Mouse (Mus musculus): ENCODE data around the gene Gnptg. TPM values are rescaled to one million over a fixed set of nuclear protein-coding genes. Genes with fewer than 3 reads are reported as not detected.

Gene Gnptg
- polyA plus RNA-seq, 1 experiment from 2014 or later, result 34.9 TPM

Small RNA genes within 50 kb of the gene (microRNA-seq; reads per million reads assigned to microRNA genes)
- not detected for gene Mir3547

Other genes starting within 250 kb of the Gnptg start
- 6.0 and 6.2 TPM in 2 replicates for gene Cramp1l, start 224.3 kb downstream of the Gnptg start, polyA plus RNA-seq (2015; fragmentation: Nextera tagmentation; extraction: Ambion mirVana)
- 14.9 and 17.0 TPM in 2 replicates for gene Ift140, start 224.0 kb downstream of the Gnptg start, polyA plus RNA-seq (2015; fragmentation: Nextera tagmentation; extraction: Ambion mirVana)
- 22.3 and 25.3 TPM in 2 replicates for gene Tmem204, start 156.5 kb downstream of the Gnptg start, polyA plus RNA-seq (2015; fragmentation: Nextera tagmentation; extraction: Ambion mirVana)
- 39.1 and 41.6 TPM in 2 replicates for gene Telo2, start 124.2 kb downstream of the Gnptg start, polyA plus RNA-seq (2015; fragmentation: Nextera tagmentation; extraction: Ambion mirVana)
- 6.1 and 6.6 TPM in 2 replicates for gene Ptx4, start 119.4 kb downstream of the Gnptg start, polyA plus RNA-seq (2015; fragmentation: Nextera tagmentation; extraction: Ambion mirVana)
- gene Clcn7, start 106.7 kb downstream of the Gnptg start, polyA plus RNA-seq (2015; fragmentation: Nextera tagmentation; extraction: Ambion mirVana), result 25.2 and 26.4 TPM in 2 replicates
- gene Ccdc154, start 77.7 kb downstream of the Gnptg start, polyA plus RNA-seq (2015; fragmentation: Nextera tagmentation; extraction: Ambion mirVana), result 0.08 TPM in 1 of 2 replicates, not detected in the other
- gene Gm38655, start 64.7 kb downstream of the Gnptg start, polyA plus RNA-seq (2015; fragmentation: Nextera tagmentation; extraction: Ambion mirVana), result not detected in 2 replicates
- 31.4 and 33.6 TPM in 2 replicates for gene BC003965, start 55.6 kb downstream of the Gnptg start, polyA plus RNA-seq (2015; fragmentation: Nextera tagmentation; extraction: Ambion mirVana)
- 9.1 and 9.9 TPM in 2 replicates for gene Unkl, start 51.7 kb downstream of the Gnptg start, polyA plus RNA-seq (2015; fragmentation: Nextera tagmentation; extraction: Ambion mirVana)
- 45.2 and 50.8 TPM in 2 replicates for gene Tsr3, start within 50 bp of the Gnptg start, polyA plus RNA-seq (2015; fragmentation: Nextera tagmentation; extraction: Ambion mirVana)
- gene Baiap3, start 16.2 kb upstream of the Gnptg start, polyA plus RNA-seq (2015; fragmentation: Nextera tagmentation; extraction: Ambion mirVana), result 0.46 and 0.61 TPM in 2 replicates
- 513 and 522 TPM in 2 replicates for gene Ube2i, start 34.5 kb upstream of the Gnptg start, polyA plus RNA-seq (2015; fragmentation: Nextera tagmentation; extraction: Ambion mirVana)
- 10.6 and 12.6 TPM in 2 replicates for gene Prss34, start 58.3 kb upstream of the Gnptg start, polyA plus RNA-seq (2015; fragmentation: Nextera tagmentation; extraction: Ambion mirVana)
- not detected in 2 replicates for gene Prss28, start 68.5 kb upstream of the Gnptg start, polyA plus RNA-seq (2015; fragmentation: Nextera tagmentation; extraction: Ambion mirVana)
- not detected in 2 replicates for gene Prss29, start 78.5 kb upstream of the Gnptg start, polyA plus RNA-seq (2015; fragmentation: Nextera tagmentation; extraction: Ambion mirVana)
- 5.0 and 5.3 TPM in 2 replicates for gene Tpsab1, start 105.4 kb upstream of the Gnptg start, polyA plus RNA-seq (2015; fragmentation: Nextera tagmentation; extraction: Ambion mirVana)
- 209 and 239 TPM in 2 replicates for gene Tpsb2, start 126.2 kb upstream of the Gnptg start, polyA plus RNA-seq (2015; fragmentation: Nextera tagmentation; extraction: Ambion mirVana)
- gene Tpsg1, start 129.1 kb upstream of the Gnptg start, polyA plus RNA-seq (2015; fragmentation: Nextera tagmentation; extraction: Ambion mirVana), result 14.4 and 16.6 TPM in 2 replicates
- gene Cacna1h, start 193.7 kb upstream of the Gnptg start, polyA plus RNA-seq (2015; fragmentation: Nextera tagmentation; extraction: Ambion mirVana), result 3.8 and 4.8 TPM in 2 replicates
- not detected in 2 replicates for gene Tekt4, start 214.5 kb upstream of the Gnptg start, polyA plus RNA-seq (2015; fragmentation: Nextera tagmentation; extraction: Ambion mirVana)

Data from limb, embryonic 15.5 days (tissue).